Mouse (Mus musculus): ENCODE data around the gene Mapkbp1.

- TF ChIP-seq CTCF (IDR thresholded peaks at IDR 0.05; ENCODE audit: extremely low read depth, insufficient read depth, insufficient read length, insufficient replicate concordance) (no peak), POLR2A (IDR thresholded peaks at IDR 0.05; ENCODE audit: low read depth, low read length) (no peak)
These were observed 28.5 kb downstream of the Mapkbp1 start for GRCm38 (mm10) chr2:120000882-120001584.

Measured in spleen, adult 2 months (tissue).